Mouse (Mus musculus): ENCODE results near the gene Cited2.

- TF ChIP-seq CTCF (IDR thresholded peaks at IDR 0.05; ENCODE audit: low read depth, low read length) (no peak), POLR2A (IDR thresholded peaks at IDR 0.05; ENCODE audit: borderline replicate concordance, low read depth, low read length) (no peak)
Observed at GRCm38 (mm10) chr10:17723871-17724741, 1.1 kb downstream of the Cited2 start.
